9 mouse cellular contexts compared by ENCODE assay signal in the genomic region with DNA sequence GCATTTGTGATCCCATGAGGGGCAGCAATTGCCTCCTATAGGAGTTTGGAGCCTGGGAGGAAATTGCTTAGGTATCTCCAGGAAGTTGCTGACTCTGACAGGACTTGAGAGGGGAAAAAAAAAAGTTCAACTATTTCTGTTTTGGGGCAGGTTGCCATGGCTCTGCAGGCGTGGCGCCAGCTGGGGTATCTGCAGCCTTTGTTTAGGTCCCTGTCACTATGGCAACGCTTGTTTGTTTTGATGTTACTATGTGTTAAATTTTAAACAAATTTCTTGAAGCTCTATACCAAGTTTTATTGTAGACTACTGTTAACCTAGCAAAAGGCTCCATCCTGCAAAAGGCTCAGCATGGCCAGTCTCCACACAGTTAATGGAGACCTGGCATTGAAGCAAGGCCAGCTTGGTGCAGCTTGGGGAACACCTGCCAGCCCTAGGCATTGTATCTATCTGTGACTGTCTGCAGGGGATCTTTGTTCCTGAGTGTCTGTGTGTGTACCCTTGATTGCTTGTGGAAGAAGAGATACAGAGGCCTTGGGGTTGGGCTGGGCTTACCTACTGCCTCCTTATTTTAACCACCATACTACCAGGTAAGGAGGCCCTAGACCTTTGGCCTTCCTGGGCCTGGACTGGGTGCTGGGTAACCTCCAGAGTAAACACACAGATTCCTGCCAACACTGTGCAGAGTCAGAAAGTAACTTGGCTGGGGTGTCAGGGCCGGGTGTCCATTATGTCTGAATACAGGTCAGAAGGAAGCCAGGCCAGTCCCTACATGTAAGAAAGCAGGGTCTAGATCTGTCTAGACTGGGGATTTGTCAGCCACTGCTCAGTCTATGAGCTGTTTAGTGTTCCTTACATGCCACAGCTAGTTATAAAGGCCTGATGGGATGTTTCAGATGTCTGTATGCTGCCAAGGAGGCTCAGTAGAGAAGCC. TPM values are rescaled to one million over a fixed set of nuclear protein-coding genes. Genes with fewer than 3 reads are reported as not detected.
A peak's percentile ranks its signal among the peaks of the same experiment; 100 is the strongest.
DNase-seq lines count a peak whose midpoint lies in the region; ATAC-seq lines count a peak whose summit lies in the region.
"Had no signal": no experiment of that assay in that cellular context is flagged by ENCODE, and none has a peak within 500 bp of the region (broad histone marks: within the 10 kb centered on the region; RNA-seq: fewer than 3 reads in every experiment).

No protein-coding gene starts in this region.

- WGBS in forebrain, embryonic 14.5 days = 66% methylated on average over 4 of the region's 4 CpGs

- no peak overlapping the region for H3K9ac ChIP-seq in forebrain, embryonic 14.5 days (ENCODE audit: low read length)
- H3K9ac ChIP-seq: liver, embryonic 14.5 days had no signal

- H3K9me3 ChIP-seq in forebrain, embryonic 14.5 days (replicated peaks; ENCODE audit: control insufficient read depth, low read length) = no peaks in the 10 kb centered on the region

- H3K4me2 ChIP-seq in forebrain, embryonic 14.5 days (ENCODE audit: low read length) = no peak overlapping the region

- no peak overlapping the region for H3K27ac ChIP-seq in forebrain, embryonic 14.5 days (ENCODE audit: low read depth, low read length)
- H3K27ac ChIP-seq: liver, embryonic 14.5 days had no signal

- DNase-seq in layer of hippocampus, postnatal 10 days (ENCODE audit: low spot score in 2 of 2) = peak; percentile 25 to 54
- no peak for DNase-seq in layer of hippocampus, postnatal 14 days (ENCODE audit: low spot score in 2 of 2)
- DNase-seq in NIH3T3 (ENCODE audit: low read depth) = peak; percentile 35
- peak; percentile 40 for DNase-seq in forebrain, embryonic 14.5 days (ENCODE audit: low spot score)
- peak; percentile 75 to 87 for DNase-seq in lung, postnatal 4 days
- no peak for DNase-seq in frontal cortex, postnatal 36 days (ENCODE audit: low spot score in 2 of 2)
- no peak for DNase-seq in layer of hippocampus, adult 8-10 months (ENCODE audit: low spot score in 2 of 2)

- H3K36me3 ChIP-seq in forebrain, embryonic 14.5 days (ENCODE audit: control insufficient read depth, insufficient read depth, low read length) = no peaks in the 10 kb centered on the region

- H3K4me3 ChIP-seq in forebrain, embryonic 14.5 days (ENCODE audit: low read depth, low read length) = no peak overlapping the region

- peak; percentile 33; the same call in 1 of the 2 replicates for ATAC-seq in forebrain, embryonic 14.5 days
- peak; percentile 58 for ATAC-seq in inflammation-experienced regulatory T-cells, adult 6 months

- H3K27me3 ChIP-seq in forebrain, embryonic 14.5 days (replicated peaks; ENCODE audit: control insufficient read depth, insufficient read depth, low read length) = no peaks in the 10 kb centered on the region

- peaks cover 6% of the 10 kb centered on the region; the same call in 1 of the 2 replicates for H3K4me1 ChIP-seq in forebrain, embryonic 14.5 days (ENCODE audit: control insufficient read depth, insufficient read depth, low read length)

RNA-seq across cellular contexts. Expression of a gene that starts 16.2 kb away (rescaled TPM):
- 100 to 1,000 TPM; 102 TPM for total RNA-seq in layer of hippocampus, postnatal 10 days (2021)
- 100 to 1,000 TPM; 206 to 208 TPM for total RNA-seq in layer of hippocampus, postnatal 14 days (2021)
- polyA plus RNA-seq in forebrain, embryonic 14.5 days (2014; fragmentation: Nextera tagmentation; extraction: Ambion mirVana) = 6.6 and 8.9 TPM in 2 replicates
- polyA plus RNA-seq in inflammation-experienced regulatory T-cells, adult 6 months (2017; shearing (Covaris generic)) = under 1 TPM; 0.36 to 0.51 (median 0.41) TPM
- 100 to 1,000 TPM; 243 to 278 (median 268) TPM for total RNA-seq in layer of hippocampus, adult 8-10 months (2022)

RNA-seq across cellular contexts. Expression of a gene that starts 36.7 kb away (rescaled TPM):
- 1 to 10 TPM; 1.9 to 2.7 TPM for total RNA-seq in layer of hippocampus, postnatal 10 days (2021)
- total RNA-seq in layer of hippocampus, postnatal 14 days (2021) = 1 to 10 TPM; 1.7 to 2.2 TPM
- 11.6 and 12.5 TPM in 2 replicates for polyA plus RNA-seq in forebrain, embryonic 14.5 days (2014; fragmentation: Nextera tagmentation; extraction: Ambion mirVana)
- polyA plus RNA-seq in inflammation-experienced regulatory T-cells, adult 6 months (2017; shearing (Covaris generic)) = 10 to 100 TPM in 1 of 3 experiments, 1 to 10 TPM in 2; 3.9 to 17.1 (median 8.5) TPM
- 1 to 10 TPM; 1.0 to 2.4 (median 1.1) TPM for total RNA-seq in layer of hippocampus, adult 8-10 months (2022)

Comparison
In these comparisons a context has a peak if more than half of its experiments do, and no peak if none do; other contexts are left out.
1. DNase-seq: peak in layer of hippocampus, postnatal 10 days (2 of 2), NIH3T3 (single experiment), forebrain, embryonic 14.5 days (single experiment) and lung, postnatal 4 days (2 of 2); none in layer of hippocampus, postnatal 14 days (0 of 2), frontal cortex, postnatal 36 days (0 of 2) and layer of hippocampus, adult 8-10 months (0 of 2).